Mouse (Mus musculus): ENCODE data around the gene Sez6. TPM values are rescaled to one million over a fixed set of nuclear protein-coding genes. Genes with fewer than 3 reads are reported as not detected.

Sez6 gene
- polyA plus RNA-seq, 1 experiment, result 8.3 TPM

GRCm38 (mm10) chr11:77950125-77950685 lies 19.6 kb downstream of the Sez6 start:
- TF ChIP-seq CTCF (IDR thresholded peaks at IDR 0.05; ENCODE audit: control insufficient read depth, insufficient read depth, insufficient replicate concordance, low read depth, low read length) (no peak), POLR2A (IDR thresholded peaks at IDR 0.05; ENCODE audit: control insufficient read depth, low read depth, low read length) (no peak)
- Histone ChIP-seq H3K36me3 (ENCODE audit: control insufficient read depth, insufficient read depth, low read length) (no peaks in the 10 kb centered on the region), H3K4me3 (ENCODE audit: control insufficient read depth, low read depth, low read length) (no peak overlapping the region), H3K4me1 (ENCODE audit: control insufficient read depth, insufficient read depth, low read length) (peaks cover 16% of the 10 kb centered on the region), H3K27ac (ENCODE audit: control insufficient read depth, insufficient read depth, low read depth, low read length) (no peak overlapping the region), H3K27me3 (ENCODE audit: control insufficient read depth, insufficient read depth, low read length) (no peaks in the 10 kb centered on the region)

- H3K36me3 ChIP-seq (ENCODE audit: control insufficient read depth, insufficient read depth, low read length), result no peaks in the 10 kb centered on the region
- no peak overlapping the region for H3K4me3 ChIP-seq (ENCODE audit: control insufficient read depth, low read depth, low read length)
- no peak for TF ChIP-seq CTCF (IDR thresholded peaks at IDR 0.05; ENCODE audit: control insufficient read depth, insufficient read depth, insufficient replicate concordance, low read depth, low read length)
- no peaks in the 10 kb centered on the region for H3K27me3 ChIP-seq (ENCODE audit: control insufficient read depth, insufficient read depth, low read length)
- H3K4me1 ChIP-seq (ENCODE audit: control insufficient read depth, insufficient read depth, low read length), result peaks cover 16% of the 10 kb centered on the region
- H3K27ac ChIP-seq (ENCODE audit: control insufficient read depth, insufficient read depth, low read depth, low read length), result no peak overlapping the region
These were observed 20.2 kb downstream of the Sez6 start for GRCm38 (mm10) chr11:77950797-77951228.

- H3K27ac ChIP-seq (ENCODE audit: control insufficient read depth, insufficient read depth, low read depth, low read length), result no peak overlapping the region
- no peak overlapping the region for H3K4me3 ChIP-seq (ENCODE audit: control insufficient read depth, low read depth, low read length)
- TF ChIP-seq POLR2A (IDR thresholded peaks at IDR 0.05; ENCODE audit: control insufficient read depth, low read depth, low read length), result no peak
- TF ChIP-seq CTCF (IDR thresholded peaks at IDR 0.05; ENCODE audit: control insufficient read depth, insufficient read depth, insufficient replicate concordance, low read depth, low read length), result peak; percentile 78; the same call in 1 of the 2 replicates
- H3K36me3 ChIP-seq (ENCODE audit: control insufficient read depth, insufficient read depth, low read length), result no peaks in the 10 kb centered on the region
- peaks cover 6% of the 10 kb centered on the region for H3K4me1 ChIP-seq (ENCODE audit: control insufficient read depth, insufficient read depth, low read length)
- no peaks in the 10 kb centered on the region for H3K27me3 ChIP-seq (ENCODE audit: control insufficient read depth, insufficient read depth, low read length)
These were observed 23.1 kb downstream of the Sez6 start for GRCm38 (mm10) chr11:77953671-77954070.

- Histone ChIP-seq H3K4me3 (ENCODE audit: control insufficient read depth, low read depth, low read length) (no peak overlapping the region), H3K4me1 (ENCODE audit: control insufficient read depth, insufficient read depth, low read length) (no peaks in the 10 kb centered on the region), H3K27me3 (ENCODE audit: control insufficient read depth, insufficient read depth, low read length) (no peaks in the 10 kb centered on the region), H3K36me3 (ENCODE audit: control insufficient read depth, insufficient read depth, low read length) (no peaks in the 10 kb centered on the region), H3K27ac (ENCODE audit: control insufficient read depth, insufficient read depth, low read depth, low read length) (no peak overlapping the region)
- TF ChIP-seq POLR2A (IDR thresholded peaks at IDR 0.05; ENCODE audit: control insufficient read depth, low read depth, low read length) (no peak), CTCF (IDR thresholded peaks at IDR 0.05; ENCODE audit: control insufficient read depth, insufficient read depth, insufficient replicate concordance, low read depth, low read length) (no peak)
These were observed 25.8 kb downstream of the Sez6 start for GRCm38 (mm10) chr11:77956428-77956827.

- H3K27me3 ChIP-seq (ENCODE audit: control insufficient read depth, insufficient read depth, low read length), result no peaks in the 10 kb centered on the region
- H3K4me3 ChIP-seq (ENCODE audit: control insufficient read depth, low read depth, low read length), result no peak overlapping the region
- no peak overlapping the region for H3K27ac ChIP-seq (ENCODE audit: control insufficient read depth, insufficient read depth, low read depth, low read length)
- H3K36me3 ChIP-seq (ENCODE audit: control insufficient read depth, insufficient read depth, low read length), result no peaks in the 10 kb centered on the region
- TF ChIP-seq CTCF (IDR thresholded peaks at IDR 0.05; ENCODE audit: control insufficient read depth, insufficient read depth, insufficient replicate concordance, low read depth, low read length) (no peak), POLR2A (IDR thresholded peaks at IDR 0.05; ENCODE audit: control insufficient read depth, low read depth, low read length) (no peak)
- H3K4me1 ChIP-seq (ENCODE audit: control insufficient read depth, insufficient read depth, low read length), result no peaks in the 10 kb centered on the region
These were observed 27.7 kb downstream of the Sez6 start for GRCm38 (mm10) chr11:77958268-77958667.

- Histone ChIP-seq H3K4me3 (ENCODE audit: control insufficient read depth, low read depth, low read length) (peak overlapping the region; percentile 1), H3K27me3 (ENCODE audit: control insufficient read depth, insufficient read depth, low read length) (no peaks in the 10 kb centered on the region), H3K4me1 (ENCODE audit: control insufficient read depth, insufficient read depth, low read length) (no peaks in the 10 kb centered on the region), H3K36me3 (ENCODE audit: control insufficient read depth, insufficient read depth, low read length) (no peaks in the 10 kb centered on the region), H3K27ac (ENCODE audit: control insufficient read depth, insufficient read depth, low read depth, low read length) (no peak overlapping the region)
- TF ChIP-seq POLR2A (IDR thresholded peaks at IDR 0.05; ENCODE audit: control insufficient read depth, low read depth, low read length) (no peak), CTCF (IDR thresholded peaks at IDR 0.05; ENCODE audit: control insufficient read depth, insufficient read depth, insufficient replicate concordance, low read depth, low read length) (no peak)
These were observed 28.3 kb downstream of the Sez6 start for GRCm38 (mm10) chr11:77958932-77959331.

- Histone ChIP-seq H3K27ac (ENCODE audit: control insufficient read depth, insufficient read depth, low read depth, low read length) (no peak overlapping the region), H3K4me3 (ENCODE audit: control insufficient read depth, low read depth, low read length) (no peak overlapping the region), H3K4me1 (ENCODE audit: control insufficient read depth, insufficient read depth, low read length) (no peaks in the 10 kb centered on the region), H3K27me3 (ENCODE audit: control insufficient read depth, insufficient read depth, low read length) (no peaks in the 10 kb centered on the region), H3K36me3 (ENCODE audit: control insufficient read depth, insufficient read depth, low read length) (no peaks in the 10 kb centered on the region)
- TF ChIP-seq POLR2A (IDR thresholded peaks at IDR 0.05; ENCODE audit: control insufficient read depth, low read depth, low read length), result no peak
- no peak for TF ChIP-seq CTCF (IDR thresholded peaks at IDR 0.05; ENCODE audit: control insufficient read depth, insufficient read depth, insufficient replicate concordance, low read depth, low read length)
These were observed 29.6 kb downstream of the Sez6 start for GRCm38 (mm10) chr11:77960199-77960598.

- TF ChIP-seq POLR2A (IDR thresholded peaks at IDR 0.05; ENCODE audit: control insufficient read depth, low read depth, low read length), result no peak
- TF ChIP-seq CTCF (IDR thresholded peaks at IDR 0.05; ENCODE audit: control insufficient read depth, insufficient read depth, insufficient replicate concordance, low read depth, low read length), result no peak
- Histone ChIP-seq H3K4me1 (ENCODE audit: control insufficient read depth, insufficient read depth, low read length) (no peaks in the 10 kb centered on the region), H3K27me3 (ENCODE audit: control insufficient read depth, insufficient read depth, low read length) (no peaks in the 10 kb centered on the region), H3K4me3 (ENCODE audit: control insufficient read depth, low read depth, low read length) (no peak overlapping the region), H3K27ac (ENCODE audit: control insufficient read depth, insufficient read depth, low read depth, low read length) (no peak overlapping the region), H3K36me3 (ENCODE audit: control insufficient read depth, insufficient read depth, low read length) (no peaks in the 10 kb centered on the region)
These were observed 30.3 kb downstream of the Sez6 start for GRCm38 (mm10) chr11:77960898-77961297.

All from testis, adult 2 months (tissue).